Mouse (Mus musculus) olfactory bulb, adult 2 months (tissue): ENCODE results near the gene Slc22a18. TPM values are rescaled to one million over a fixed set of nuclear protein-coding genes. Genes with fewer than 3 reads are reported as not detected.

Experiments used
- H3K27ac ChIP-seq: fragments of 200-500 bp; 2 replicates; pipeline ENCODE4 v1.5.1; 2012; ENCODE audit warnings: low read depth, low read length; ENCODE audit not compliant: insufficient read depth
- H3K4me1 ChIP-seq: fragments of 200-500 bp; 2 replicates; pipeline ENCODE4 v1.6.1; 2012; ENCODE audit warnings: low read length; ENCODE audit not compliant: control insufficient read depth, insufficient read depth
- H3K4me3 ChIP-seq: fragments of 200-500 bp; 2 replicates; pipeline ENCODE4 v1.5.1; 2012; ENCODE audit warnings: mild to moderate bottlenecking, low read depth, low read length, moderate library complexity; ENCODE audit not compliant: insufficient read depth
- CTCF ChIP-seq: fragments of 200-500 bp; IDR thresholded peaks from 2 replicates; pipeline ENCODE4 v1.5.1; 2012; ENCODE audit warnings: low read depth, mild to moderate bottlenecking, low read length, moderate library complexity; ENCODE audit not compliant: insufficient read depth
- POLR2A ChIP-seq: fragments of 200-500 bp; IDR thresholded peaks from 2 replicates; pipeline ENCODE4 v1.6.1; 2012; ENCODE audit warnings: mild to moderate bottlenecking, low read depth, low read length, moderate library complexity; ENCODE audit not compliant: insufficient read depth
- WGBS: fragments of 180-500 bp; shearing (Covaris S2); methylation state at CpG from one replicate; pipeline ENCODE4 v1.1.7; 2018; 5-methylcytosine and 5-hydroxymethylcytosine counted together
- polyA plus RNA-seq: library from polyadenylated mRNA; stranded (reverse); fragments of >200 nt; gene quantifications from 2 replicates; pipeline ENCODE4 v1.2.4, GENCODE M21; 2012; ENCODE audit warnings: low replicate concordance; ENCODE audit not compliant: missing spikeins, insufficient read depth, insufficient read length

The Slc22a18 gene
- not detected in 2 replicates for polyA plus RNA-seq

- Histone ChIP-seq H3K27ac (no peak within 1 kb of the TSS), H3K4me3 (no peak within 1 kb of the TSS), H3K4me1 (no peaks in the 10 kb centered on the region)
- 33% methylated on average over 4 of the region's 4 CpGs for WGBS
- no peak for TF ChIP-seq CTCF
- no peak for TF ChIP-seq POLR2A
Measured at GRCm38 (mm10) chr7:143473347-143474101, at the start of gene Slc22a18. TSS of gene Slc22a18 (plus strand) at chr7:143473736.

- no peak for TF ChIP-seq CTCF
- TF ChIP-seq POLR2A = no peak
- Histone ChIP-seq H3K4me3 (no peak overlapping the region), H3K4me1 (peaks cover 2% of the 10 kb centered on the region; the same call in 1 of the 2 replicates), H3K27ac (no peak overlapping the region)
- WGBS = 53% methylated on average over 23 of the region's 23 CpGs
Measured at GRCm38 (mm10) chr7:143428142-143428813, 45.3 kb upstream of the Slc22a18 start.

- no peak for TF ChIP-seq CTCF
- no peak for TF ChIP-seq POLR2A
- H3K27ac ChIP-seq = no peak overlapping the region
- H3K4me3 ChIP-seq = no peak overlapping the region
- 61% methylated on average over 2 of the region's 2 CpGs for WGBS
- H3K4me1 ChIP-seq = peaks cover 5% of the 10 kb centered on the region; the same call in 1 of the 2 replicates
Measured at GRCm38 (mm10) chr7:143428814-143429499, 44.6 kb upstream of the Slc22a18 start.

DNA sequence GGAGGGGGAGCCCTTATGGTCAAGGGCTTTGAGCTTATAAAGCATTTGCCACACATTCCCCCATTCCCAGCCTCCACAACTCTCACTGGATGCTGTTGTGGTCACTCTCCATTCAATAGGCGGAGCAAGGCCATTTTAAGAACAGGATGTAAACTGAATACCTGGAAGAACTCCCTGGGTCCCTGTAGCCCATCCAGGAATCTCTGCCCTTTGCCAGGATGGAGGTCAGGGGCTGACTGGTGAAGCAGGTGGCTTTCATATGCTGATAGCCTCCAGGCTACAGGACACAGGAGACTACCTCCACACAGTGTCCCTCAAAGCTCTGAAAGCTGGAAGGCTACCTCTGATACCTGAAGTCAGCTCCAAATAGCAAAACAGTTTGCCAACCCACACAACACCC lies 40.9 kb upstream of the Slc22a18 start:
- no peak overlapping the region for H3K4me3 ChIP-seq
- H3K27ac ChIP-seq = no peak overlapping the region
- TF ChIP-seq POLR2A = no peak
- no peak for TF ChIP-seq CTCF
- WGBS = 93% methylated on average over 1 of the region's 1 CpGs
- H3K4me1 ChIP-seq = peaks cover 7% of the 10 kb centered on the region

GRCm38 (mm10) chr7:143433331-143433730 lies 40.2 kb upstream of the Slc22a18 start:
- Histone ChIP-seq H3K4me3 (no peak overlapping the region), H3K4me1 (peaks cover 13% of the 10 kb centered on the region), H3K27ac (no peak overlapping the region)
- WGBS = 52% methylated on average over 7 of the region's 7 CpGs
- no peak for TF ChIP-seq CTCF
- no peak for TF ChIP-seq POLR2A

DNA sequence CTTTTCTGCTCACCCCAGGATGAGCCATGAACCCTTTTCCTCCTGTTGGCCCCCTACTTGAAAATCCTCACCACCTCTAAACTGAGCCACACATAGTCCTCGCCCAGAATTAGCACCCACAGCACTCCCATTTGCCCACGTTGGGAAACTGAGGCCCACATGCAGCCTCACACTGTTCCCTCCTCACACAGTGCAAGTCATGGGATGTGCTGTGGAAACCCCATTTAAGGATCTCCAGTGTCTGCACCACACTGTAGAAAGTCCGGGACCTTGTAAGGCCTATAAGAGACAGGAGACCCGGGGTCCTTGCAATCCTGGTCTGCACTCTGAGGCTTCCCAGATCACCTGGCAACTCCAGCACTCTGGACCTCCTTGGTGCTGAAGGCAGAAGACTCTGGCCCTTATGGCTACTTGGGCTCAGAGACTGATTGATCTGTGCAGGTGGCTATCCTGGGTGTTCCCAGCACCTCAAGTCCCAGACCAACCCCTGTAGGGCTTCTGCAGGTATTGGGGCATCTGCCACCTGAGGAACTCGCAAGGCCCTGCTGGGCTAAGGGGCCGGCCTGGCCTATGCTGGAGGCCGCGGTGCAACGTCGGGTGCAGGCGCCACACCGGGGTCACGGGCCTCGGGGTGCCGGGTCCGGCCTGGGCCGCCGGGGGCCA lies 36.2 kb upstream of the Slc22a18 start:
- Histone ChIP-seq H3K4me1 (peaks cover 15% of the 10 kb centered on the region), H3K27ac (no peak overlapping the region), H3K4me3 (peak overlapping the region; percentile 47)
- TF ChIP-seq POLR2A (no peak), CTCF (no peak)
- WGBS = 36% methylated on average over 18 of the region's 18 CpGs

GRCm38 (mm10) chr7:143437894-143438581 lies 35.5 kb upstream of the Slc22a18 start:
- Histone ChIP-seq H3K4me1 (peaks cover 15% of the 10 kb centered on the region), H3K4me3 (peak overlapping the region; percentile 47), H3K27ac (no peak overlapping the region)
- TF ChIP-seq CTCF = no peak
- TF ChIP-seq POLR2A = no peak
- 2% methylated on average over 62 of the region's 63 CpGs for WGBS

DNA sequence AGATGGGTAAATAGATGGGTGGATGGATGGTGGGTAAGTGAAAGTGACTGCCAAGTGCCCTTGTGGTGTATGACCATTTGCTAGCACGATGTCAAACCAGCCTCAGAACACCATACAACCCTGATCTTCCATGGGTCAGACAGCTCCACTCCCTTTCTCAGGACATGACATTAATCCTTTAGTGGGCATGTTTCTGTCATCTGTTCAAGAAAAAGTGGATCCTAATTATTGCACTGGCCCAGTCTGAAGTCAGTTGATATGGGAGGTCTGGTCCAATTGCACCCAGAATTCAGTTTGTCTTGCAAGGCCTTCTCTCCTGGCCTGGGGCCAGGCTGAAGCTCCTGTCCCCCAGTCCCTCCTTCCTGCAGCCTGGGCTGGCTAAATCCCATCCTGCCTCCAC lies 34.6 kb upstream of the Slc22a18 start:
- whole genome bisulfite sequencing = 70% methylated on average over 1 of the region's 1 CpGs
- no peak overlapping the region for H3K4me3 ChIP-seq
- peaks cover 10% of the 10 kb centered on the region for H3K4me1 ChIP-seq
- no peak overlapping the region for H3K27ac ChIP-seq
- TF ChIP-seq CTCF = no peak
- no peak for TF ChIP-seq POLR2A

GRCm38 (mm10) chr7:143444580-143444954 lies 29.0 kb upstream of the Slc22a18 start:
- Histone ChIP-seq H3K27ac (no peak overlapping the region), H3K4me1 (peaks cover 10% of the 10 kb centered on the region), H3K4me3 (no peak overlapping the region)
- 56% methylated on average over 8 of the region's 8 CpGs for WGBS
- TF ChIP-seq CTCF (no peak), POLR2A (no peak)
